Mouse (Mus musculus) testis, postnatal 10 days (tissue): Measurements from ENCODE around the gene Esd.

Source experiments
- DNase-seq: peaks from one replicate; pipeline ENCODE4 v3.0.0; 2021; ENCODE audit warnings: low spot score

The Esd gene

DNA sequence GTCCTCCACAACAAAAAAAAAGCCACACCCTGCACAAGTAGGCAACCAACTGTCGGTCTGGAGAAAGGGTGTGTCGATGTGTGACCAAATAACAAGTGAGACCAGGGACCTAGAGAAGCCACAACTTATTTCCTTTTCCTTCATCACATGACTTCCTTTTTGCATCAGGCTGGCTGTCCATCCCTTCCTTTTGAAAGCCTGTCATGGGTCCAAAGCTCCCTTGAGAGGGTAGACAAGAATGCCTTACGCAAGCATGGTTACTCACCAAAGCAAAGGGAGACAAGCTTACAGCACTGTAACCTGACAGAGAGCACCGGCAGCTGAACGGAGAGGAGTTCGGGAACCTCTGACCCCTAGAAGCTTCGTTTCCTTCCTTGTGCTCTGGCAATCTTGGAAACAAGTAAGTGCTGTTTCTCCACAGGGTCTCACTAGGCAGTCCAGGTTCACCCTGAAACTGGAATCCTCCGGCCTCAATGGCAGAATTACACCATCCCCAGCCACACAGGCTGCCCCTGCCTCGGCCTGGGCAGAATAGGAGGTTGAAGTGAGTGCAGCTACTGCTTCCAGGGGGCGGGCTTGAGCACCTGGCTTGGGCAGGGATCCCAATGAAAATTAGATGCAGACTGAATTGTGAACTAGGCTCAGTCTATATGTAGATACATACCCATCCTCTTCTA, 65.4 kb downstream of the Esd start:
- no peak for DNase-seq

- no peak for DNase-seq
Observed at GRCm38 (mm10) chr14:74798063-74798890, 66.2 kb downstream of the Esd start.
